Mouse (Mus musculus): ENCODE measurements at regions not wholly inside any gene's neighbourhood (a gene's known extent, or its start where the extent isn't known, plus 50 kb on each side); places are given as distances from the start of the nearest gene placed in this dataset.

- TF ChIP-seq EP300 (IDR thresholded peaks at IDR 0.05) = no peak
- no peak for TF ChIP-seq CTCF (IDR thresholded peaks at IDR 0.05)
- Histone ChIP-seq H3K27ac (ENCODE audit: low read length) (no peak overlapping the region), H3K4me3 (ENCODE audit: low read depth, low read length) (no peak overlapping the region), H3K4me1 (ENCODE audit: insufficient read depth, low read depth, low read length) (no peaks in the 10 kb centered on the region), H3K27me3 (replicated peaks; ENCODE audit: insufficient read depth, low read length) (no peaks in the 10 kb centered on the region), H3K4me2 (replicated peaks; ENCODE audit: low read depth, low read length) (no peak overlapping the region), H3K36me3 (ENCODE audit: insufficient read depth, low read length) (no peaks in the 10 kb centered on the region), H3K9ac (replicated peaks; ENCODE audit: low read depth) (no peak overlapping the region), H3K9me3 (ENCODE audit: low read length) (no peaks in the 10 kb centered on the region)
- 90% methylated on average over 4 of the region's 4 CpGs for whole genome bisulfite sequencing
- ATAC-seq = no peak
- no peak for DNase-seq (ENCODE audit: low spot score)
Observed at GRCm38 (mm10) chr13:28898900-28899299, 54.6 kb downstream of the Sox4 start.

GRCm38 (mm10) chr13:28892896-28893295 lies 60.6 kb downstream of the Sox4 start:
- TF ChIP-seq EP300 (IDR thresholded peaks at IDR 0.05) = no peak
- TF ChIP-seq CTCF (IDR thresholded peaks at IDR 0.05) = no peak
- DNase-seq (ENCODE audit: low spot score) (no peak), ATAC-seq (no peak)
- no peak overlapping the region for H3K27ac ChIP-seq (ENCODE audit: low read length)
- no peak overlapping the region for H3K4me3 ChIP-seq (ENCODE audit: low read depth, low read length)
- H3K9ac ChIP-seq (replicated peaks; ENCODE audit: low read depth) = no peak overlapping the region
- no peaks in the 10 kb centered on the region for H3K27me3 ChIP-seq (replicated peaks; ENCODE audit: insufficient read depth, low read length)
- H3K4me1 ChIP-seq (ENCODE audit: insufficient read depth, low read depth, low read length) = no peaks in the 10 kb centered on the region
- no peaks in the 10 kb centered on the region for H3K9me3 ChIP-seq (ENCODE audit: low read length)
- H3K4me2 ChIP-seq (replicated peaks; ENCODE audit: low read depth, low read length) = no peak overlapping the region
- H3K36me3 ChIP-seq (ENCODE audit: insufficient read depth, low read length) = no peaks in the 10 kb centered on the region
- 85% methylated on average over 6 of the region's 6 CpGs for WGBS

- Histone ChIP-seq H3K9me3 (ENCODE audit: low read length) (no peaks in the 10 kb centered on the region), H3K27me3 (replicated peaks; ENCODE audit: insufficient read depth, low read length) (peaks cover 9% of the 10 kb centered on the region; the same call in 1 of the 2 replicates), H3K27ac (ENCODE audit: low read length) (no peak overlapping the region), H3K36me3 (ENCODE audit: insufficient read depth, low read length) (no peaks in the 10 kb centered on the region), H3K4me2 (replicated peaks; ENCODE audit: low read depth, low read length) (0 out of 2 replicates have a peak overlapping the region, but pooled peaks have one; percentile 8), H3K4me3 (ENCODE audit: low read depth, low read length) (no peak overlapping the region), H3K9ac (replicated peaks; ENCODE audit: low read depth) (no peak overlapping the region), H3K4me1 (ENCODE audit: insufficient read depth, low read depth, low read length) (no peaks in the 10 kb centered on the region)
- TF ChIP-seq CTCF (IDR thresholded peaks at IDR 0.05) (no peak), EP300 (IDR thresholded peaks at IDR 0.05) (no peak)
- DNase-seq (ENCODE audit: low spot score) = no peak
- ATAC-seq = no peak
- 24% methylated on average over 13 of the region's 13 CpGs for WGBS
Observed at GRCm38 (mm10) chr13:28887098-28887497, 66.4 kb downstream of the Sox4 start.

GRCm38 (mm10) chr13:28886691-28887090 lies 66.8 kb downstream of the Sox4 start:
- Histone ChIP-seq H3K36me3 (ENCODE audit: insufficient read depth, low read length) (no peaks in the 10 kb centered on the region), H3K4me2 (replicated peaks; ENCODE audit: low read depth, low read length) (0 out of 2 replicates have a peak overlapping the region, but pooled peaks have one; percentile 8), H3K4me3 (ENCODE audit: low read depth, low read length) (no peak overlapping the region), H3K9me3 (ENCODE audit: low read length) (no peaks in the 10 kb centered on the region), H3K9ac (replicated peaks; ENCODE audit: low read depth) (no peak overlapping the region), H3K4me1 (ENCODE audit: insufficient read depth, low read depth, low read length) (no peaks in the 10 kb centered on the region), H3K27ac (ENCODE audit: low read length) (no peak overlapping the region), H3K27me3 (replicated peaks; ENCODE audit: insufficient read depth, low read length) (peaks cover 9% of the 10 kb centered on the region; the same call in 1 of the 2 replicates)
- 26% methylated on average over 11 of the region's 11 CpGs for WGBS
- DNase-seq (ENCODE audit: low spot score) = peak; percentile 34
- TF ChIP-seq CTCF (IDR thresholded peaks at IDR 0.05) (0 out of 2 replicates have a peak, but pooled peaks have one; percentile 2), EP300 (IDR thresholded peaks at IDR 0.05) (no peak)
- peak; percentile 50 for ATAC-seq

- H3K4me2 ChIP-seq (replicated peaks; ENCODE audit: low read depth, low read length) = peak overlapping the region; percentile 61
- ATAC-seq (peak; percentile 25; the same call in 1 of the 2 replicates), DNase-seq (ENCODE audit: low spot score) (peak; percentile 29)
- no peak overlapping the region for H3K27ac ChIP-seq (ENCODE audit: low read length)
- no peaks in the 10 kb centered on the region for H3K9me3 ChIP-seq (ENCODE audit: low read length)
- H3K27me3 ChIP-seq (replicated peaks; ENCODE audit: insufficient read depth, low read length) = peaks cover 9% of the 10 kb centered on the region; the same call in 1 of the 2 replicates
- peak overlapping the region; percentile 21; the same call in 1 of the 2 replicates for H3K9ac ChIP-seq (replicated peaks; ENCODE audit: low read depth)
- peak overlapping the region; percentile 46 for H3K4me3 ChIP-seq (ENCODE audit: low read depth, low read length)
- no peaks in the 10 kb centered on the region for H3K36me3 ChIP-seq (ENCODE audit: insufficient read depth, low read length)
- TF ChIP-seq EP300 (IDR thresholded peaks at IDR 0.05) (no peak), CTCF (IDR thresholded peaks at IDR 0.05) (no peak)
- 1% methylated on average over 27 of the region's 30 CpGs for WGBS
- H3K4me1 ChIP-seq (ENCODE audit: insufficient read depth, low read depth, low read length) = no peaks in the 10 kb centered on the region
Observed at GRCm38 (mm10) chr13:28885083-28886037, 68.2 kb downstream of the Sox4 start.

- Histone ChIP-seq H3K4me3 (ENCODE audit: low read depth, low read length) (peak overlapping the region; percentile 46), H3K36me3 (ENCODE audit: insufficient read depth, low read length) (no peaks in the 10 kb centered on the region), H3K9ac (replicated peaks; ENCODE audit: low read depth) (peak overlapping the region; percentile 21; the same call in 1 of the 2 replicates), H3K4me1 (ENCODE audit: insufficient read depth, low read depth, low read length) (no peaks in the 10 kb centered on the region), H3K4me2 (replicated peaks; ENCODE audit: low read depth, low read length) (peak overlapping the region; percentile 61), H3K9me3 (ENCODE audit: low read length) (no peaks in the 10 kb centered on the region), H3K27ac (ENCODE audit: low read length) (no peak overlapping the region), H3K27me3 (replicated peaks; ENCODE audit: insufficient read depth, low read length) (peaks cover 9% of the 10 kb centered on the region; the same call in 1 of the 2 replicates)
- DNase-seq (ENCODE audit: low spot score) (peak; percentile 24), ATAC-seq (no peak)
- 2% methylated on average over 26 of the region's 26 CpGs for WGBS
- no peak for TF ChIP-seq CTCF (IDR thresholded peaks at IDR 0.05)
- no peak for TF ChIP-seq EP300 (IDR thresholded peaks at IDR 0.05)
Observed at GRCm38 (mm10) chr13:28884191-28884820, 69.2 kb downstream of the Sox4 start.

All from lung, postnatal 0 days (tissue).